Mouse (Mus musculus) ovary, postnatal 10 days (tissue): Measurements from ENCODE around the gene Clk2.
"Not testable (repeated sequence)": the region's sequence is repeated elsewhere in the genome, so short reads cannot be mapped to it uniquely, and the experiment has no call there.

ENCODE experiments used
- DNase-seq: peaks from one replicate; pipeline ENCODE4 v3.0.0; 2022; ENCODE audit warnings: low spot score

The Clk2 gene

DNA sequence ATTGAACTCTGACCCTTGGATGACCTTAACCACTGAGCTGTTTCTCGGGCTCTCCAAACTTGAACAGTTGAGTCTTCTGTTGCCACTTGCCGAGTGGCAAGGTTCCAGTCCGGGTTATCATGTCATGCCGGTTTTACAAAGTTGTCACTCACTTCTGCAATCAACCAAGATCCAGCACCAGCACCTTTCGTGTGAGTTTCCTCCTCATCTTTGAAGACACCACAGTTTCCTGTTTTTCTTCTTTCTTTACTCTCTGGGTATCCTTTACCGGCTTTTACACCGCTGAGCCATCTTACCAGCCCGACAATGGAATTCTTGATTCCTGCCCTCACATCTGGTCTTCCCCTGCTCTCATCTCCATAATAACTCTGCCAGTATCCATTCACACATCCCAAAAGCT lies 25.8 kb downstream of the Clk2 start:
- DNase-seq: no peak

DNA sequence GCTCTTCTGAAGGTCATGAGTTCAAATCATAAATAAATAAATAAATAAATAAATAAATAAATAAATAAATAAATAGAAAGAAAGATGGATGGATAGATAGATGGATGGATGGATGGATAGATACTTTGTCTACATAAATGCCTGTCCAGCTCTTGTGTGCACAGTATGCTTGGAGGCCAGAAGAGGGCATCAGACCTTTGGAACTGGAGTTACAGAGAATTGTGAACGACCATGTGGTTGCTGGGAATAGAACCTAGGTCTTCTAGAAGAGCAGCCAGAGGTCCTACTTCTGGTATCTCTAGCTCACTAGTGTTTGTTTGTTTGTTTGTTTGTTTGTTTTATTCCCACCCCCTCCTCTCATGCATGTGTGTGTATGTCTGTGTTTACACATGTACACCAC lies 28.8 kb downstream of the Clk2 start:
- no peak for DNase-seq

DNA sequence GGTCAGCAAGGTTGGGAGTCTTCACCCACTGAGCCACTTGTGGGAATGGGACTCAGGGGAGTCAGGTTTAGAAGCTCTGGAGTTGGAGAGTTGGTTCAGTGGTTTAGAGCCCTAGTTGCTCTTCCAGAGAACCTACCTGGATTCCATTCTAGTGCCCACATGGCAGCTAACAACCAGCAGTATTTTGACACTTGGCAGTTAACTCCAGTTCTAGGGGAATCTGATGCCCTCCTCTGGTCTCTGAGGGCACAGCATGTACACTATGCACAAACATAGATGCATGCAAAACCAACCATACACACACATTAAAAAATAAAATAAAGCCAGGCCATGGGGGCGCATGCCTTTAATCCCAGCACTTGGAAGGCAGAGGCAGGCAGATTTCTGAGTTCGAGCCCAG lies 29.3 kb downstream of the Clk2 start:
- DNase-seq: no peak

DNA sequence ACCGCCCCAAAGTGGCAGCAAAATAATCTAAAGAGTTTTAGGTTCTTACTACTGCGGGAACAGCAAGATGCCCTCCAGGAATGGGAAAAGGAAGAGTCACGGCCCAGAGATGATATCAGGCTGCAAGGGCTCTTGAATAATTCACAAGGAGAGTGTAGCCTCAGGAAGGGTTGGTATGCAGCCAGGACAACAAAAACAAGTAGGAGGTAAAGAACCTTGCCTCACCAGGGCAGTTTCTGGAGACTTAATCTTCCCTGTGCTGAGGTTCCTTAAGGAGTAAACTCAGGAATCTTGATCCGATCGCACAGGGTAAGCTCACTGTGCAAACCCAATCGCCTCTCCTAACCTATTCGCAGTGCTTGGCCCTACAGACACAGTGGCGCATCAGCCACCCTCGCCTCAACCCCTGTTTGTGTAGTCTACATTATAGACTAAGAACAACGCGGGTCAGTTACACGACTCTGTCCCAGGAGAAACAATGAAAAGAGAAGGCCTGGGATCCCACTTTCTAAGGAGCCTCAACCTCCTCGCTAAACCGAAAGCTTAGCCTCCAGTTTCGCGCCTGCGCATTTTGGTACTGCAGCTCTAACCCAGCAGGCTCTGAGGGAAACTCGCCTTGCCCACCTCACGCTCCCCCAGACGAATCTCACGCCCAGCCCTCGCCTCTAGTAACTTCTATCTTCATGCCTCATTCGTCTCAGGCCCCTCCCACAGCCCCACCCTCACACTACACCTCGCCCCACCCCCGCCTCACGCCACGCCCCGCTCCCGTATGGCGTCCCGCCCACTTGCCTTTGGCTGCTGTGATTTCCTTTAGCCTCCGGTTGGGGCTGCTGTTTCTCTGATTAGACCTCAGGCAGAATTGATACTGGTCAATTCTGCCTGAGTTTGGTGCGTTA lies 31.6 kb downstream of the Clk2 start:
- peak; percentile 63 for DNase-seq

DNA sequence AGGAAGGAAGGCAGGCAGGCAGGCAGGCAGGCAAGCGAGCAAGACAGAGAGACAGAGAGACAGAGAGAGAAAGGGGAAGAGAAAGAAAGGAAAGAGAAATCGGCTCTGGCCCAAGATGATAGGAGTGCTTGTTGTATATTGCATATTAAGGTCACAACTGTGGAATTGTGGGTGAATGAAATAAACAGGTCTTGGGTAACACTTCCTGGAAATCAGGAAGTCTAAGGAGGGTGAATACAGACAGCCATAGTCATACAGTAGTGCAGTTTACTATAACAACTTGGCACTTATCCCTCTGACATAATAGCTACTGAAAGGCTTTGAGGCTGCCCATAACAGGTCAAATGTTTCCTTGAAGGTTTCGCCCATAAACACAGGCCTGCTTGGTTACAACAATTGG lies 35.2 kb downstream of the Clk2 start:
- no peak for DNase-seq

DNA sequence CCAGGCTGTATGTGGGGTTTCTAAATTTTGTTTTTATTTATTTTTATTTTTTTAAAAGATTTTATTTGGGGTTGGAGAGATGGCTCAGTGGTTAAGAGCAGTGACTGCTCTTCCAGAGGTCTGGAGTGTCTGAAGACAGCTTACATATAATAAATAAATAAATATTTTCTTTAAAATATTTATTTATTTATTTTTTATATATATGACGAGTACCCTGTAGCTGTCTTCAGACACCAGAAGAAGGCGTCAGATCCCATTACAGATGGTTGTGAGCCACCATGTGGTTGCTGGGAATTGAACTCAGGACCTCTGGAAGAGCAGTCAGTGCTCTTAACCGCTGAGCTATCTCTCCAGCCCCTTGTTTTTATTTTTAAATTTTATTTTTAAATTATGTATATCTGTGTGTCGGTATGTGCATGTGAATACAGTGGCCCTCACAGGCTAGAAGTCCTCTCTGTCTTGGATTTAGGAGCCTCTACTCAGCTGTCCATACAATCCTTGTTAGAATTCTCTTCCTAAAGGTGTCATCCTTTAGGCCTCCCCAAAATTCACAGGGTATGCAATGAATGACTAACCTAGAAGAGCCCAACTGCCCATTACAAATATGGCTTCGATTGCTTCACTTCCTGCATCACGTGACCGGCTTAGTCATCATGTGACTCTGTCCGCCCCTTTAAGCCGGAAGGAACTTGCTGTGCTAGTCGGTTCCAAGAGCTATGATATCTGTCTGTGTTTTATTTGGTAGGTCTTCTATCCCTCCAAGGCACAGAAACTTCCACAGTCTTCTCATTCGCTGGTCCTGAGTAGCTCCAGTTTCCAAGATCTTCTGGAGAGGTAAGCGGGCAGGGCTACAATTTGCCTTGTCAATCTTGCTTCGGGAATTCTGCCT lies 37.9 kb downstream of the Clk2 start, which contains the start of gene Gba:
Gba (plus strand) TSS at position 676 of the 889 bp plus-strand sequence.
- DNase-seq: peak; percentile 72

DNA sequence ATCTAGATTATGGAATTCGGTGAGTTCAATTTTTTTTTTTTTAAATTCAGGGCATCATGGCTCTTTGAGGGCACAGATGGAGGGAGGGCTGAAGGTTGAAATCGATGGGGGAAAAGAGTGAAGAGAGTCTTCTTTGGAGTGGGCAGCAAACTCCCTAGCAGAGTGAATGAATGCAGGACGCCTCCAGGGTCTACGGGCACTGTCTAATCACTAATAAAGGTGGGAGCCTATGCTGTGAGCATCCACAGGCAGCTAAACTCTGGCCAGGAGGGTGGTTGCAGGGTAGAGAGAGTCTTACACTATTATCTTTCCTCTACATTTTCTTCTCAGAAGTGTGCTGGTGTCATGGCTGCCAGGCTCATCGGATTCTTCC lies 38.5 kb downstream of the Clk2 start:
- no peak for DNase-seq

DNA sequence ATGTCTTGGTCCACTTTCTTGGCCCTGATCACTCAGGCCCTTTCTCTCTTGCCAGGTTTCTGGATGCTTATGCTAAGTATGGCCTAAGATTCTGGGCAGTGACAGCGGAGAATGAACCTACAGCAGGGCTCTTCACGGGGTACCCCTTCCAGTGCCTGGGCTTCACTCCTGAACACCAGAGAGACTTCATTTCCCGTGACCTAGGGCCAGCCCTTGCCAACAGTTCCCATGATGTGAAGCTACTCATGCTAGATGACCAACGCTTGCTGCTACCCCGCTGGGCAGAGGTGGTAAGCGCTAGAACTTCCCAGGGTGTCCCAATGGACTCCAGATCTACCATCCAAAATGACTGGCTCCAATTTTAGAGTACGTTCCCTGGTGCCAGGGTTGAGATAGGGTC lies 41.5 kb downstream of the Clk2 start:
- no peak for DNase-seq

DNA sequence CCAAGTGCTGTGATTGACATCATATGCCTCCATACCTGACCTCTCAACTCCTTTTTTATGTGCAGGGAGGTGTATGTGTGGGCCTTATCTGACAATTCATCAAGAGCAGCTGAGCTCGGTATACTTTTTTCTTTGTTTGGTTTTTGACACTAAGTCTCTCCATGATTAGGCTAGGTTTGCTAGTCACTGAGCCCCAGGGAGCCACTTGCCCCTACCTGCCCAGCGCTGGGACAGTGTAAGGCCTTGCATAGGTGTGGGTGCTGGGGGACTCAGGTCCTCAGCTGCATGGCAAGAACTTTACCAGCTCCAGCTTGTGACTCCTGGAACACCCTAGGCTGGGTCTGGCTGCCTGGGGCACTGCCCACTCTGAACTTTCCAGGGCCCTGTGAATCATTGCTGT lies 42.1 kb downstream of the Clk2 start:
- no peak for DNase-seq

DNA sequence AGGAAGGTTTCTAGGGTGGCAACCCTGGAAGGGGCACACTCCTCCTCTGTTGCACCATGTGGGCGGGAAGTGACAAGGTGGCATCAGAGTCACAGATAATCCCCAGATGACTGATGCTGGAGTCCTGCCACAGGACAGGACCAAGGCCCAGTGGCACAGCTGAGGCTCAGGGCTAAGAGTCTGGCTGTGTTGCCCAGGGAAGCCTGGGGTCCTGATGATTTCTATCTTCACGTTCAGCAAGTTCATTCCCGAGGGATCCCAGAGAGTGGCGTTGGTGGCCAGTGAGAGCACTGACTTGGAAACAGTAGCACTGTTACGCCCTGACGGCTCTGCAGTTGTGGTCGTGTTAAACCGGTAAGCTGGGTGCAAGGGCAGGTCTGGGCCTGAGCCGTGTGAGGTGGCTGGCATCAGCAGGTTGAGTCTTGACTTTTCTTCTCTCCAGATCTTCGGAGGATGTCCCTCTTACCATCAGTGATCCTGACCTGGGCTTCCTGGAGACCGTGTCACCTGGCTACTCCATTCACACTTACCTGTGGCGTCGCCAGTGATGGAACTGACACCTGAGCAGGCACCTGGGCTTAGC lies 43.6 kb downstream of the Clk2 start:
- DNase-seq: no peak

DNA sequence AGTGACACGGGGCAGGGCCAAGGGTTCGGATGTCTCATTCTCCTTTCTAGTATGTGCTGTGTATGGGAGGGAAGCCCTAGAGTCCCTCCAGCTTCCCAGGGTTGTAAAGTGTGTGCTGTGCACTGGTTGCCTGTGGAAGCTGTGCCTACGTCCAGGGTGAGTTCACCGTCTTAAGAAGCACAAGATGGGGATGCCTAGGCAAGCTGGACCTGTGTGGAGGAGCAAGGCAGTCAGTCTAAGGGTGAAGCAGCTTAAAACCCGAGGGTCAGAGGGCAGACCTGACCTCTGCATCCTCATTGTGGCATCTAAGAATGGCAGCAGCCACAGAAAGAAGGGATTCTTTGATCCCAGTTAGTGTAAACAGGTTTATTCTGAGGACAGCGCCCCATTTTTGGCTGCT lies 44.1 kb downstream of the Clk2 start:
- DNase-seq: no peak

DNA sequence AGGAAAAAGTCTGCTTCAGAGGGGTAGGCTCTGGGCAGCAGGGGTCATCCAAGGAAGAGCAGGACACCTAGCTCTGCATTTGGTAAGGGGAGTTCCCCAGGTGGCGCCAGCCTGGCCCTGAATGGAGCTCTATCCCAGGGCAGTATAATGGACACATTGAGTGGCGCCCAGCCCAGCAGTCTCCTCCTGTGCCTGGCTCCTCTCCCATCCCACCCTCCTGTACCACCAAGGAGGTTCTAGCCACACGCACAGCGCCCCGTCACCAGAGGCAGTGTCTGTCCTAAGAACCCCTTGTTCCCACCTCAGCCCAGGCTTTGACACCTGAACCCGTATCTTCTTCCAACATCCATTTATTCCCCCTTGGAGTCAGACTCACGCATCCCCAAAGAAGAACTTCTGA lies 45.1 kb downstream of the Clk2 start:
- DNase-seq: no peak

DNA sequence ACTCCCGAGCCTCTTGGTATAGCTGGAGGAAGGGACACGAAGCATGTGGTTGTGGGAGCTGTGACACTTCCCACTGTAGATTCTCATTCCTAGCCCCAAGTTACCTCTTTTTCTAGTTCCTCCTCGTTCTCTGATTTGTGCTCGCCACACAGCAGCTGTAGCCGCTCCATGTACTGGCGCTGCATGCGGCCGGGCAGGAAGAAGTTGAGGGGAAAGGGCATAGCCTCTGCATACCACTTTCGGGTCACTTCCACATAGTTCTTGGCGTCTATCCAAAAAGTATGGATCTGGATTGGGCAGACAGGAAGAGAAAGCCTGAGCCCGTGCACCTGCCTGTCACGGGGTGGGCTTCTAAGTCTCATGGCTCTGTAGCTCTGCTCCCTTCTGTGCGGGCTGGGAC lies 45.6 kb downstream of the Clk2 start:
- no peak for DNase-seq

DNA sequence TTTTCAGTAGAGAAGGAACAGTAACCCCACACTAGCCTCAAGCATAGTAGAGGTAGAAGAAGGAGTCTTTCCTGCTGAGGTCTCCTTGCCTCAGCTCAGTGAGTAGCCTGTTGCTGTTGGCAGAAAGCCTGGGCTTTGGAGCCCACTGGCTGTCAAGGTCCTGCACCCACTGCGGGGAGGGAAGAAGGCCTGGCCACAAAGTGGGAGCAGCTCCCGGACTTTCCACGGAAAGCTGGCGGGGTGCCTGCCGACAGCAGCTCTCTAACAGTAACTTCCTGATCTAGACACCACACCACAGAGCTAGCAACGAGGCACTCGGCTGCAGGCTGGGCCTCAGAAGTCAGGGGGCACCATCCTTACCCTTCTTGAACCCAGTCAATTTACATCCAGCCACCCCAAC lies 46.1 kb downstream of the Clk2 start:
- no peak for DNase-seq

DNA sequence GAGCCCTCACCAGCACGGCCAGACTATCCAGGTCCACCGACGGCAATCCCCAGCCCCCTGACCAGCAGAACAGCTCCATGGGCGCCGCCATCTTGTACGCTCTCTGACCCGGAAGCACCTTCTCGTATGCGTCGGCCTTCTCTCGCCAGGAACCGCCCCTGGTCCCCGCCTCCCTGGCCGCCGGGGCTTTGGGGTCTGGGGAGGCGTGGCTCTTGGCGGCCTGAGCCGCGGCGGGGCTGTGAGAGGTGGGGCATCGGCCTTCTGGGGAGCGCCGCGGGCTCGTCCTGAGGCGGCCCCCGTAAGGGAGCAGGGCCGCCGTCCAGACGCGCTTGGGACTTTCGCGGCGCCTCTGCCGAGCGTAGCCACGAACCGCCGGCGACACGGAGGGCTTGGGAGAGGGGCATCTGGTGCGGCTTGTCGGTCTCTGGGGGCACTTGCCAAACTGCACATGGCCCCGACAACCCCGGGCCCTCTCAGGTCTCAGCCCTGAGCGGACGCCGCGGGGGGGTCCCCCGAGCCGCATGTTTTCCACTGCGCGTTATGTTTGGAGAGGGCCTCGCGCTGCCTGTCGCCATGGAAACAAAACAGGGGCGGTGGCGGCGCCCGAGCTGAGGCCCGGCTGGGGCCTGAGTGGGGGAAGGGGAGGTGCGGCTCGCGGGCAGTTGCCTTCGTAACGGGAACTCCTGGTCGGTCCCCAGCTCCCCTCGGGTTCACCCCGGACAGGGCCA lies 49.4 kb downstream of the Clk2 start:
- DNase-seq: peak; percentile 83

DNA sequence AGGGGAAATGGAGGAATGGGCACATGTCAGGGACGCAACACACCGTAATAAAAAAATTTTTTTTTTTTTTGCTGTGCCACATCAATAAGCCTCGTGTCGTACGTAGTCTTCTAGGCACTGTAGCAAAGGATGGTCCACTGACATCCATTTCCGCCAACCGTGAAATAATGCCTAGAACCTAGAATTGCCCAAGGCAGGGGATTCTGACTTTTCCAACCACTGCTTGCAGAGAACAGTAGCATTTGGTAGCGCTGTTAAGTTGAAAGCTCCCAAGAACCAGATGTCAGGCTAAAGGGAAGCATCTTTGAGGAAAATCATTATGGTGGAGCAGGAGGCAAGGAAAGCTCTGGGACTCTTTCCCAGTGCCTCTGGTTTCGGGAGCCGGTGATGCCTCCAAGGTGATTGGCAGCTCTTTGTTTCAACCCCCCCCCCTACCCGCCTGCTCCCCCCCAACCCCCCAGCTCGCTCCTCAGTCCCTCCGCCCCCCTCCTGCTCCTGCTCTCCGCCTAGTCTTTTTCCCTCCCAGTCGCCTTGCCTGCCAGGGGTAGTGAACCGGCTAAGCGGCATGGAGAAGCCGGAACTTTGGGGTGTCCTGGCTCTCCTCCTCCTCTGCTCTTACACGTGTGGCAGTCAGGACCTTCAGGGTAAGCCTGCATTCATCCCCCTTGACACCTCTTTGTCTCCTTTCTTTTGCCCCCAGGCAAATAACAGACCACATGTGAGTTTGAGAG lies 50.3 kb downstream of the Clk2 start, which contains the start of gene Thbs3:
Thbs3 (plus strand) TSS at position 500 of the 731 bp plus-strand sequence.
- no peak for DNase-seq

DNA sequence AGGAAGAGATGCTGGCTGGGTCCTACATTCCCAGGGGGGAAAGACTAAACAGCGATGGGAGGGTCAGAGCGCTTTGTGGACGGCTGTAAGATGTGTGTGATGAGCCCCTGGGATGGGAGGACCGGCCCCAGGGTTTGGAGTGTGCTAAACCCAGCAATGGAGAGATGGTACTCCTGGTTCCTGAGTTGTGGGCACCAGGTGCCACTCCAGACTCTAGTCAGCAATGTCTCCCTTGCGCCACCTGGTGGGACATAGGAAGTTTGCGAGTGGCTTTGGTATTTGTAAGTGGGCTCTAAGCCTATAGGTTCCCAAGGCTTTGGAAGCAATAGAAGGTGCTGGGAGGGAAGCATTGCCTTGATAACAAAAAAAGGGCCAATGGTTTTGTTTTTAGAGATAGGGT lies 51.3 kb downstream of the Clk2 start:
- DNase-seq: peak; percentile 68

DNA sequence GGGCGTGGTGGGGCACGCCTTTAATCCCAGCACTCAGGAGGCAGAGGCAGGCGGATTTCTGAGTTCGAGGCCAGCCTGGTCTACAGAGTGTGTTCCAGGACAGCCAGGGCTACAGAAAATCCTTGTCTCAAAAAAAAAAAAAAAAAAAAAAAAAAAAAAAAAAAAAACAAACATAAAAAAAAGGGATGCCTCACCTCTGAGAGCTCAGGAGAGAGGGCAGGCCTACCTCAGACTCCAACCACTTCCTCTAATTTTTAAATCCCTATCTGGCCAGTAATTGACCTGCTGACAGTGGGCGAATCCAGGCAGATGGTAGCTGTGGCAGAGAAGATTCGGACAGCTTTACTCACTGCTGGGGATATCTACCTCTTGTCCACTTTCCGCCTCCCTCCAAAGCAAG lies 51.8 kb downstream of the Clk2 start:
- not testable (repeated sequence) for DNase-seq

DNA sequence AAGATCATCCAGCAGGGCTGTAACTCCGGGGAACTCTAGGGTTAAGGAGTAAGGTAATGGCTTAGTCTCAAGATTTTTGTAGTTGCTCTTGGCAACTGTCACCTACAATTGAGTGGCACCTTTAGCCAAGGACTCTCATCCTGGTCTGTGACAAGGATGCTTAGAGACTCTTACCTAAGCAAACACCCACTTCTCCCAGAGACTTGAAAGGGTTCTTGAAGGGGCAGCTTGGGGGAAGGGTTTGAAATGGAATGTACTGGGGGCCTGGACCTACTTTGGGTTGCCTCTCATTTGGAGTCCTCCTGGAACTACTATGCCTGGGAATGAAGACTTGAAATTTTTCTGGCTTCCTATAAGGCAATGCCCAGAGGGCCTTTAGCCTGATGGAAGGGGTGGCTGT lies 53.7 kb downstream of the Clk2 start:
- no peak for DNase-seq

DNA sequence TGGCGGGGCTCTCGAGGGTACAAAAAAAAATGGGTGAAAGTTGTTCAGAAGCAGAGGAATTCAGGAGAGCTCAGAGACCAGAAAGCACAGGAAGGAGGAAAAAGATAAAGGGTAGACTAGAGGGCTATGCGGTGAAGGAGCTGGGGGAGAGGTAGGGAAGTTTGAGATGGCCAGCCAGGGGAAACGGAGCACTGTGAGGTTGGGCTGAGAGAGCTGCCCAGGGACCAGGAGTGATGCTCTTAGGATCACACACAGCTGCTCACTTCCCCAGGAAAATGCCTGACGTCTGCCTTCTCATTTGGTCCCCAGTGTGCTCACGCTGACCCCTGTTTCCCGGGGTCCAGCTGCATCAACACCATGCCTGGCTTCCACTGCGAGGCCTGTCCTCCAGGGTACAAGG lies 55.0 kb downstream of the Clk2 start:
- no peak for DNase-seq

DNA sequence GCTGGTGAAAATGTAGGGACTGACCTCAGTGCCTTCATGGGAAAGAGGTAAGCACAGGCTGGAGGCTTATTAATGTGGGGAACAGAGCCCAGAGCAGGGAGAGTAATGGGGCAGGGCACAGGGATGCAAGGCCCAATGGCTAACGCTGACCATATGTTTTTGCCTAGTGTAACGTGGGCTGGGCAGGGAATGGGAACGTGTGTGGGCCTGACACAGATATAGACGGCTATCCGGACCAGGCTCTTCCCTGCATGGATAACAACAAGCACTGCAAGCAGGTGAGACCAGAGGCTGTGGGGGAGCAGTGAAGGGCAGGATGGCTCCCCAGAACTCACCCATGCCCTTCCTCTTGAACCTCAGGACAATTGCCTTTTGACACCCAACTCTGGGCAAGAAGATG lies 56.6 kb downstream of the Clk2 start:
- DNase-seq: no peak
